Mouse (Mus musculus) leukemia stem cell, adult 10-12 weeks (primary cell): Measurements from ENCODE around the gene Kcnh7. TPM values are rescaled to one million over a fixed set of nuclear protein-coding genes. Genes with fewer than 3 reads are reported as not detected.

Source experiments
- polyA plus RNA-seq: library from polyadenylated mRNA; stranded (reverse); fragments of >175 nt; gene quantifications from 2 replicates; pipeline ENCODE4 v1.2.3, GENCODE M21; 2012; ENCODE audit warnings: low replicate concordance

Gene Kcnh7
- polyA plus RNA-seq = not detected in 2 replicates

GRCm38 (mm10) chr2:63183563-63184545, at the start of gene Kcnh7:
TSS of gene Kcnh7 (minus strand) at chr2:63184287.

GRCm38 (mm10) chr2:62664135-62664670, 519.9 kb downstream of the Kcnh7 start, which contains the start of gene Gca:
TSS of gene Gca (plus strand) at chr2:62664285.

GRCm38 (mm10) chr2:62646014-62646645, 538.0 kb downstream of the Kcnh7 start, which contains the start of gene Ifih1:
TSS of gene Ifih1 (minus strand) at chr2:62646255.

